Mouse (Mus musculus): ENCODE results near the gene Evl. TPM values are rescaled to one million over a fixed set of nuclear protein-coding genes. Genes with fewer than 3 reads are reported as not detected.

Evl gene
- polyA plus RNA-seq, 1 experiment, result 222 TPM

DNA sequence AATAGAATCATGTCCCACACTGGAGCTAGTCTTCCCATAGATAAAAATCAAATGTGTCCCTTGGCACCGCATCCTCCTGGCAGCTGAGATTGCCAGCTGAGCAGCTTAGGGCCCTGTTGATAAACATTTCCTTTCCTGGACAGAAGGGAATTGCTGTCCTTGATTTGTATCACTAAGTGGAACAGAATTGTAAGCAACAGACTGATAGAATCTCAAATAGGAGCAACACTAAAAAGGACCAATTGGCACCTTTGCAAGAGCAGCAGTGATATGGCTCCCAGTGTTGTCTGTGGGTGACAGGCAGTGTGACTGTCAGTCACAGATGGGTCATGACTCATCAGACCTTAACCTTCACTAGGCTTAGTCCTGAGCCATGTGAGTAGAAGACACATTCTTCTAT, 29.3 kb downstream of the Evl start:
- DNase-seq (ENCODE audit: extremely low spot score in 1 of 2, low spot score in 1 of 2), result no peak

DNA sequence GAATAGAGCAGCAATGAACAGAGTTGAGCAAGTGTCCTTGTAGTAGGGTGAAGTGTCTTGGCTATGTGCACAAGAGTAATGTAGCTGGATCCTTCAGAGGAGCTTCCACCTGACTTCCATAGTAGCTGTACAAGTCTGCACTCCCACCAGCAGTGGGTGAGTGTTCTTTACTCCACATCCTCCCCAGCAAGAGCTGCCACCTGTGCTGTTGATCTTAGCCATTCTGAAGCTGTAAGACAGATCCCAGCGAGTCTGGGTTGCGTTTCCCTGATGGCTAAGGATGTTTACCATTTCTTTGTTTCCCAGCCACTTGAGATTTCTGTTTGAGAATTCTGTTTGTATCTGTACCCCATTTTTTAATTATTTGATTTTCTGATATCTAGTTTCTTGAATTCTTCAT, 35.6 kb downstream of the Evl start:
- no peak for DNase-seq (ENCODE audit: extremely low spot score in 1 of 2, low spot score in 1 of 2)

- DNase-seq (ENCODE audit: extremely low spot score in 1 of 2, low spot score in 1 of 2), result no peak
Measured at GRCm38 (mm10) chr12:108591586-108591985, 37.1 kb downstream of the Evl start.

DNA sequence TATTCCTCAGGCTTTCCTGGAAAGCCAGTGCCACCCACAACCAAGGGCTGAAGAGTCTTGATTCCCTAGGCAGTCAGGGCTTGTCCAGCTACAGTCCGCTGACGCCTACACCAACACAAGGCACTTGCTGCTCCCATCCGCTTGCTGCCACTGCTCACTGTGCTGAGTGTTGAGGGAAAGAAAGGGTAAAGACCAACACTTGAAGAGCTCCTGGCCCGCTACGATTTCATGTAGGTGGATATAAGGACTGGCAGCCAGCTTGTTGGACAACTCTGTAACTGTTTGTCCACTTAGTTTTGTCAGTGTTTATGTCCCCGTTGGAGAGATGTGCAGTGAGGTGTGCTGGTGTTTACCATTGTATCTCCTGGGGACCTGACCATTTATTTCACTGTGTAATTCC, 38.3 kb downstream of the Evl start:
- DNase-seq (ENCODE audit: extremely low spot score in 1 of 2, low spot score in 1 of 2), result no peak

GRCm38 (mm10) chr12:108600864-108601263, 46.3 kb downstream of the Evl start:
- no peak for DNase-seq (ENCODE audit: extremely low spot score in 1 of 2, low spot score in 1 of 2)

GRCm38 (mm10) chr12:108601326-108601725, 46.8 kb downstream of the Evl start:
- peak; percentile 18 to 61 for DNase-seq (ENCODE audit: extremely low spot score in 1 of 2, low spot score in 1 of 2)

GRCm38 (mm10) chr12:108604546-108604945, 50.0 kb downstream of the Evl start:
- no peak for DNase-seq (ENCODE audit: extremely low spot score in 1 of 2, low spot score in 1 of 2)

GRCm38 (mm10) chr12:108605521-108606281, 51.2 kb downstream of the Evl start:
- DNase-seq (ENCODE audit: extremely low spot score in 1 of 2, low spot score in 1 of 2), result peak; percentile 21 to 71

DNA sequence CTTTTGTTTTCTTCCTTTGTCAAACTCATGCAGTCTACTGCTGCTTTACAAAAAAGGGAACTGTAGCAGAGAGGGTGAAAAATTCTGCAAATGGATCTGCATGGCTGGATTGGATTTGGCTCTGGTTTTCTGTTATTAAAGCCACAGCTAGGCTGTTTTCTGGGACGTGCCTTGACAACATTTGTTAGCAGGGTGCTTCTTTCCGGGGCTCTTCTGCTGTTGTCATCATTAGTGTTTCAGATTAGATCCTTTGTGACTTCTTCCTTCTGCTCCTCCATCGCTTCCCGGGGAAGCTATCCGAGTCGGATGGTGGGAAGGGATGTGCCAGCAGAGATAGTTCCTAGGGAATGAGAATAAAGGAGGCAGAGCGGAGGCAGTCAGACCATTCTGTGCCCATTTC, 51.8 kb downstream of the Evl start:
- DNase-seq (ENCODE audit: extremely low spot score in 1 of 2, low spot score in 1 of 2), result no peak

DNA sequence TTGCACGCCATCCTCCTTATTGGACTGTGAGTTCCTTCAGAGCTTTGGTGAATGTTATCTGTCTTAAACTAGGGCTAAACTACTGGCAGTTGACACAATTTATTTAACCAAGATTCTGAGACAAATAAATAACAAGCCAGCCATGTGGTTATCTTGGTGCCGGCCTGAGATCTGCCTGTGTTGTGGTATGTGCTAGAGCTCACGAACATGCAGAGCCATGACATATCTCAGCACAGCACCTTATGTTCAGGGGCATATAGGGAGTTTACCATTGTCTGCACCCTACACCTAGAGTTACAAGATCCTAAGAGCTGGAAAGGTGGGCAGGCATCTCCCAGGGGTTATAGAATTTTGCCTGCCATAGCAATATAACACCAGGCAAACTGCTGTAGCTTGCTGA, 54.9 kb downstream of the Evl start:
- no peak for DNase-seq (ENCODE audit: extremely low spot score in 1 of 2, low spot score in 1 of 2)

GRCm38 (mm10) chr12:108610255-108610654, 55.7 kb downstream of the Evl start:
- no peak for DNase-seq (ENCODE audit: extremely low spot score in 1 of 2, low spot score in 1 of 2)

GRCm38 (mm10) chr12:108613081-108613480, 58.6 kb downstream of the Evl start:
- DNase-seq (ENCODE audit: extremely low spot score in 1 of 2, low spot score in 1 of 2), result peak in 1 of 2 experiments; percentile 73

DNA sequence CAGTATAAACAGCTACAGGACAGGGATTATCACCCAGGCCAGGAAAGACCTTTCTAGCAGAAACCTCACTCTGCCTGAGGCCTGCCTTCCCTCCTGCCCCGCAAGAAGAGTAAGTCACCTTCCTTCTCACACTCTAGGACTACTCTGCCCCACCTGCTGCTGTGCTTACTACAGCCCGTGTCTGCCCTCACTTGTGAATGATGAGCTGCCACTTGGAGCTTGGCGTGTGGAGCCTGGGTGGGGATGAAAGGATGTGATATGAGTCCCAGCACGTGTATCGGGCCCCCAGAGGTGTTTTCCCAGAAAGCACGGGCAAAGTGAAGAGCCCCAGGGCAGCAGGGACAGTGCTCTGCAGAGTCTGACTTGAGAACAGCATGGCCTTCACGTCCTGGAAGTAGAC, 63.0 kb downstream of the Evl start:
- DNase-seq (ENCODE audit: extremely low spot score in 1 of 2, low spot score in 1 of 2), result no peak

DNA sequence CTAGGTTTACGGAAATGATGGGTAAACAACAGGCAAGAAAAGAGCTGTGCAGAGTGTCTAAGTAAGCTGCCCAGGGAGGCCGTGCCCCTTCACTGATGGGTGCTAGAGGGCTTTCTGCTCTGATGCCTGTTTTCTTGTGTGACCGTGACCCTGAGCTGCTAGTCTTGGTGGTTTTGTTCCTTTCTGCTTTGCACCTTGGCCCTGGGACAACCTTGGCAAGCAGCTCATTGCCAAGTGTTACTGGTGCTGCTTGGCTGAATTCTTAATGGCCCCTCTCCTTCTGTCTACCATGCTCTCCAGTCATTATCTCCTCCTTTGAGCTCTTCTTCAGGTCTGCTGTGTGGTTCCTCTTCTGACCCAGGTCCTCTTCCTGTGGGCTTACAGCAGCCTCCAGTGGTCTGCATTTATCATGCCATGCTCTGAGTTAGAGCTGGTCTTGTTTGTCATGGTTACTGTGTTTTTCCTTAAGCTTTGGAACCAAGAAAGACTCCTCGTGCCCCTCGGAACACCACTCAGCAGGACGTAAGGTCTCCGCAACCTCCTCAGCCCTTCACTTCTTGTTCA, 65.4 kb downstream of the Evl start:
- peak in 1 of 2 experiments; percentile 20 for DNase-seq (ENCODE audit: extremely low spot score in 1 of 2, low spot score in 1 of 2)

DNA sequence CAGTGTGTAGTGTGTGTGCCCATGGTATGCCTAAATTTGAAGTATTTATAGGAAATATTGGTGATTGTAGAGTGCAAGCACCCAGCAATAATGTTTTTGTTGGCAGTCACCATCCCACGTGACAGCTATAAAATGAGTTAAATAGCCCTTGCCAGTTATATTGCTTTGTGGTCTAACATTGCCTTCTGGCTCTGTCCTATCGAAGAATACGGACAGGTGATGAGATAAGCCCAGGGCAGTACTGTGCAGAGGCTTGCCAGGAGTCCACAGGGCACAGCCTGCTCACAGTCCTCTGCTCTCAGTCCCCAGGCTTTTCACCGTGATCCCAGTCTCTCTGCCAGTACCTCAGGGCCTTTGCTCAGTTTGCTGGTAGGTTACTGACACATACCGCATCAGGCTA, 67.9 kb downstream of the Evl start:
- no peak for DNase-seq (ENCODE audit: extremely low spot score in 1 of 2, low spot score in 1 of 2)

DNA sequence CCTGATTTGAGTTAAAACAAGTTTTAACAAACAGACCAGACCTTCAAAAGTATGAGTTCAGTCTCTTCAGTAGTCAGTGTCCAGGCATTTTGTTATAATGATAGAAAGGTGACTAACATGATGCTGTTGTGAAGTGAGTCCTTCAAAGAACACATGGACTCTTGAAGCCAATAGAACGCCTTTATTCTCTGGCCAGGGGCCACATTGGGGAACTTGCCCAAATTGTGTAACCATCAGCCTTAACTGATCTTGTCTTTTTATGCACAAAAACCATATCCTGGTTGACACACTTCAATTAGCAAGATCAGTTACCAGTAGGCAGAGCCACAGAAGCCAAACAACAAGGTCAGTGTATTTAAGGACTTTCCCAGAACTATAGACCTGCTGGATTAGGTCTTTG, 75.0 kb downstream of the Evl start:
- DNase-seq (ENCODE audit: extremely low spot score in 1 of 2, low spot score in 1 of 2), result no peak

DNA sequence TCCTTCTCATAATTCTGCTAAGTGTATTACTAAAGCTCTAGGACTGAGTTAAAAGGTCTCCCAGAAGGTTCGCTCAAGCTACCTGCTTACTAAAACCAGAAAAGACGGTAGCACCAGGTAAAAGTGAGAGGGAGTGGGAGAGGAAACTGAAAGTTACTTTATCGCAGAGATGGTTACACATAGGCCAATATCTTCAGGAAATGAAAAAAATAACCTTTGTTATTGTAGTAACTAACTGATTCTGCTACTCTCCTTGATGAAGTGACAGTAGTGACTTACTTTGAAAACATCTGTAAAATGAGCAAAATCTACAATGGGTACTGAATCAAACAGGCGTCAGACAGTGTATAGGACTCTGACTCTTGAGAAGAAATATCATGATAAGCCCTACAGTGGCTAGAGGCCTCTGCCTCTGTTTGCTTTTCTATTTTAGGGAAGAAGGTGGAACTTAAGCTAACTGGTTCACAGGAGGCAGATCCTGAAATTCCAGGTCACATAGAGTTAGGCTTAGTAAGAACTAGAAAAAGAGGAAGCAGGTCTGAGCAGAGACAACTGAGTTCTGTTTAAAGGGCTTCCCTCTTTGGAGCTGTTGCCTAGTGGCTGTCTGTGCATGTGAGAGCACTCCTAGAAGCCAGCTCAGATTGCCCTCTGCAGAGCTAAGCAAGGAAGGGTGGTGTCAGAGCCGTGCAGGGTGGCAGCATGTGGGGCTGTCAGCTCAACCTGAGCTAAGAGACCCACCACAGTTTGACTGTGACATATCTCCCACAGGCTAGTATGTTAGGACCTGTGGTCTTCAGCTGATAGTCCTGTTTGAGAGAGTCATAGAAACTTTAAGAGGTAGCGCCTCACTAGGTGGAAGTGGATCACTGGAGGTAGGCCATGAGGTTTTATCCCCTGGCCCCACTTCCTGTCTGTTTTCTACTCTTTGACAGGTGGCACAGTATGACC, 76.5 kb downstream of the Evl start:
- DNase-seq (ENCODE audit: extremely low spot score in 1 of 2, low spot score in 1 of 2), result no peak

DNA sequence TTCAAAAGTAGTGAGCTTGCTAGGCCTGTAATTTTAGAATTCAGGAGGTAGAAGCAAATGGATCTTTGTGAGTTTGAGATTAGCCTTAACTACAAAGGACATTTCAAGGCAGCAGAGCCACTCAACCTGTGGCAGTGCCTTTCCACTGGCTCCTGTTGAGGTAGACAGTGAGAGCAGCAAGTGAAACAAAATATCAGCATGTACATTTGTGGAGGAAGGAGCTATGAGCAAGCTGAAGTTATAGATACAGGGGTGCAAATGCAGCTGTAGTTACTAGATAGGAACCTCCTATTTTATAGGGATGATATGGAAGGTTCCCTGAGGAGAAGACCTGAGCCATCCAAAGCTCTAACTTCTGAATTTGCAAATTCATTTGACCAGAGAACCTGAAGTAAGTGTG, 78.0 kb downstream of the Evl start:
- DNase-seq (ENCODE audit: extremely low spot score in 1 of 2, low spot score in 1 of 2), result no peak

GRCm38 (mm10) chr12:108634031-108634430, 79.5 kb downstream of the Evl start:
- no peak for DNase-seq (ENCODE audit: extremely low spot score in 1 of 2, low spot score in 1 of 2)

GRCm38 (mm10) chr12:108635501-108635900, 81.0 kb downstream of the Evl start:
- DNase-seq (ENCODE audit: extremely low spot score in 1 of 2, low spot score in 1 of 2), result no peak

- DNase-seq (ENCODE audit: extremely low spot score in 1 of 2, low spot score in 1 of 2), result no peak
Measured at GRCm38 (mm10) chr12:108637440-108637839, 82.9 kb downstream of the Evl start.
